Mouse (Mus musculus) hematopoietic multipotent progenitor cell, adult 10-12 weeks (in vitro differentiated cells): ENCODE results near the gene Lamtor3. TPM values are rescaled to one million over a fixed set of nuclear protein-coding genes. Genes with fewer than 3 reads are reported as not detected.

Source experiments
- polyA plus RNA-seq: library from polyadenylated mRNA; stranded (reverse); fragments of >175 nt; gene quantifications from 2 replicates; pipeline ENCODE4 v1.2.3, GENCODE M21; 2012; ENCODE audit warnings: low replicate concordance

Lamtor3 gene
- polyA plus RNA-seq: 18.1 and 27.5 TPM in 2 replicates

GRCm38 (mm10) chr3:137918172-137918931 is at the start of gene Lamtor3:
Gene Lamtor3 (plus strand): TSS chr3:137918506.

Other genes with a start within 250 kb of the Lamtor3 start
- not detected in 2 replicates for gene Gm21962, start 247.0 kb upstream of the Lamtor3 start, polyA plus RNA-seq
- 418 and 1,057 TPM in 2 replicates for gene H2afz, start 54.0 kb upstream of the Lamtor3 start, polyA plus RNA-seq
- 2.5 and 2.6 TPM in 2 replicates for gene Dnajb14, start 50.8 kb upstream of the Lamtor3 start, polyA plus RNA-seq
- gene Dapp1, start 63.0 kb downstream of the Lamtor3 start, polyA plus RNA-seq: 3.0 and 10.2 TPM in 2 replicates
- gene 1110002E22Rik, start 146.5 kb downstream of the Lamtor3 start, polyA plus RNA-seq: 0.01 TPM in 1 of 2 replicates, not detected in the other
- gene Gm5105, start 148.9 kb downstream of the Lamtor3 start, polyA plus RNA-seq: not detected in 2 replicates
- gene Trmt10a, start 224.9 kb downstream of the Lamtor3 start, polyA plus RNA-seq: 1.6 and 2.5 TPM in 2 replicates
- 0.28 and 0.71 TPM in 2 replicates for gene Mttp, start 226.5 kb downstream of the Lamtor3 start, polyA plus RNA-seq